Mouse (Mus musculus) cerebellum, adult 2 months (tissue): ENCODE data around the gene Srgap3.

ENCODE experiments used
- CTCF ChIP-seq: fragments of 200-500 bp; IDR thresholded peaks from 2 replicates; pipeline ENCODE4 v1.5.1; 2011; ENCODE audit warnings: low read depth, mild to moderate bottlenecking, control low read depth, low read length, moderate library complexity, borderline replicate concordance; ENCODE audit not compliant: insufficient read depth
- POLR2A ChIP-seq: fragments of 200-500 bp; IDR thresholded peaks from 2 replicates; pipeline ENCODE4 v1.6.1; 2011; ENCODE audit warnings: low read length, control low read depth, borderline replicate concordance; ENCODE audit not compliant: insufficient read depth

GRCm38 (mm10) chr6:112752517-112752916 lies 194.5 kb downstream of the Srgap3 start:
- TF ChIP-seq POLR2A (no peak), CTCF (no peak)
